Comparison of ENCODE assay signal across 8 mouse cellular contexts in the genomic region with DNA sequence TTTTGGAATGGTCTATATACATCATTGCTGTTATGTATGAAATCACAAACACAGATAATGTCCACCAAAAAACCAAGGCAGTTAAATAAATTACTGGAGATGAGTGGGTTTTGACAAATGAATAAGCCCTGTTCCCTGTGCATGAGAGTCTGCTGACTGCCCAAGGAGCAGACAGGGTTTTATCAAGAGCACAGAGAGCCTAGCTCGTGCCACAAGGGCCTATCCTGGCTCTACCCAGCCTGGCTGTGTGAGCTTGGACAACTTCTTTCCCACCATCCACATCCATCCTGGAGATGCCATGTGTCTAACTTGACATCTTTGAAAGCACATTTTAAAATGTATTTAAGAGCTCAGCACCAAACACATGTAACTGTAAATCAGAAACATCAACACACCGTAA.
DNase-seq lines count a peak whose midpoint lies in the region; ATAC-seq and TF ChIP-seq lines count a peak whose summit lies in the region.
"Had no signal": no experiment of that assay in that cellular context is flagged by ENCODE, and none has a peak within 500 bp of the region (broad histone marks: within the 10 kb centered on the region; RNA-seq: fewer than 3 reads in every experiment).

No protein-coding gene starts in this region.

- no peak for TF ChIP-seq POLR2A in olfactory bulb, adult 2 months (IDR thresholded peaks at IDR 0.05; ENCODE audit: insufficient read depth, low read depth, low read length)

- peak overlapping the region; percentile 20; the same call in 1 of the 2 replicates for H3K9ac ChIP-seq in hindbrain, embryonic 16.5 days (ENCODE audit: low read depth, low read length)

- TF ChIP-seq CTCF in left cerebral cortex, adult 2 months (IDR thresholded peaks at IDR 0.05) = no peak
- no peak for TF ChIP-seq CTCF in olfactory bulb, adult 2 months (IDR thresholded peaks at IDR 0.05; ENCODE audit: insufficient read depth, low read depth, low read length)

- H3K4me1 ChIP-seq in forebrain, embryonic 10.5 days = peaks cover 100% of the 10 kb centered on the region
- peaks cover 84% of the 10 kb centered on the region for H3K4me1 ChIP-seq in hindbrain, embryonic 16.5 days (ENCODE audit: control insufficient read depth, insufficient read depth, low read depth, low read length)
- H3K4me1 ChIP-seq in olfactory bulb, adult 2 months (ENCODE audit: control insufficient read depth, insufficient read depth, low read length) = peaks cover 47% of the 10 kb centered on the region

- no peaks in the 10 kb centered on the region for H3K9me3 ChIP-seq in forebrain, embryonic 10.5 days
- H3K9me3 ChIP-seq in hindbrain, embryonic 16.5 days (ENCODE audit: control insufficient read depth, low read length) = no peaks in the 10 kb centered on the region

- 44% methylated on average over 2 of the region's 2 CpGs for WGBS in forebrain, embryonic 10.5 days
- WGBS in hindbrain, embryonic 16.5 days = 38% methylated on average over 2 of the region's 2 CpGs
- WGBS in olfactory bulb, adult 2 months = 67% methylated on average over 2 of the region's 2 CpGs

- H3K36me3 ChIP-seq in forebrain, embryonic 10.5 days (replicated peaks) = peaks cover 31% of the 10 kb centered on the region
- no peaks in the 10 kb centered on the region; the same call in 1 of the 2 replicates for H3K36me3 ChIP-seq in hindbrain, embryonic 16.5 days (ENCODE audit: control insufficient read depth, insufficient read depth, low read length)

- intact Hi-C loops in left cerebral cortex, adult 2 months (cut with DNase I) = loop anchor here (5.0 kb wide), 1 partner anchor 36 kb away; no protein-coding TSS in a partner anchor
- intact Hi-C loops in left cerebral cortex, postnatal 4 days (cut with DNase I) = no loop called here

- no peak overlapping the region for H3K4me2 ChIP-seq in hindbrain, embryonic 16.5 days (ENCODE audit: low read length)

- peak overlapping the region; percentile 48 for H3K27ac ChIP-seq in left cerebral cortex, adult 2 months
- peak overlapping the region; percentile 91 for H3K27ac ChIP-seq in forebrain, embryonic 10.5 days
- H3K27ac ChIP-seq in hindbrain, embryonic 16.5 days (ENCODE audit: low read depth, low read length) = peak overlapping the region; percentile 83
- peak overlapping the region; percentile 27; the same call in 1 of the 2 replicates for H3K27ac ChIP-seq in olfactory bulb, adult 2 months (ENCODE audit: insufficient read depth, low read depth, low read length)

- H3K27me3 ChIP-seq in forebrain, embryonic 10.5 days (ENCODE audit: poor library complexity, severe bottlenecking) = no peaks in the 10 kb centered on the region
- H3K27me3 ChIP-seq in hindbrain, embryonic 16.5 days (replicated peaks; ENCODE audit: control insufficient read depth, insufficient read depth, low read length) = no peaks in the 10 kb centered on the region

- DNase-seq in left cerebral cortex, adult 2 months (ENCODE audit: extremely low spot score in 1 of 2, low spot score in 2 of 2) = no peak
- no peak for DNase-seq in left cerebral cortex, postnatal 4 days
- DNase-seq in forebrain, embryonic 10.5 days (ENCODE audit: extremely low spot score, low spot score) = no peak
- DNase-seq in right cerebral cortex, postnatal 14 days = no peak
- DNase-seq: lung, postnatal 10 days had no signal

- no peak overlapping the region for H3K4me3 ChIP-seq in left cerebral cortex, adult 2 months
- H3K4me3 ChIP-seq in forebrain, embryonic 10.5 days = peak overlapping the region; percentile 24
- H3K4me3 ChIP-seq in hindbrain, embryonic 16.5 days (ENCODE audit: low read length) = no peak overlapping the region
- no peak overlapping the region for H3K4me3 ChIP-seq in olfactory bulb, adult 2 months (ENCODE audit: insufficient read depth, low read depth, low read length)

- ATAC-seq in hindbrain, embryonic 16.5 days = no peak
- ATAC-seq in granulocyte monocyte progenitor cell, adult 5-6 weeks (replicated peaks; ENCODE audit: poor library complexity, severe bottlenecking) = no peak

Comparison
In these comparisons a context has a peak if more than half of its experiments do, and no peak if none do; other contexts are left out.
1. H3K27ac ChIP-seq: peak in every context shown above with its lines; median percentile 91 in forebrain, embryonic 10.5 days; 83 in hindbrain, embryonic 16.5 days; 48 in left cerebral cortex, adult 2 months; 27 in olfactory bulb, adult 2 months.